Mouse (Mus musculus): ENCODE results near the gene Hdgfl2. TPM values are rescaled to one million over a fixed set of nuclear protein-coding genes. Genes with fewer than 3 reads are reported as not detected.
"Not testable (repeated sequence)": the region's sequence is repeated elsewhere in the genome, so short reads cannot be mapped to it uniquely, and the experiment has no call there.

Gene Hdgfl2
- polyA plus RNA-seq, 1 experiment from 2014 or later: 177 TPM

DNA sequence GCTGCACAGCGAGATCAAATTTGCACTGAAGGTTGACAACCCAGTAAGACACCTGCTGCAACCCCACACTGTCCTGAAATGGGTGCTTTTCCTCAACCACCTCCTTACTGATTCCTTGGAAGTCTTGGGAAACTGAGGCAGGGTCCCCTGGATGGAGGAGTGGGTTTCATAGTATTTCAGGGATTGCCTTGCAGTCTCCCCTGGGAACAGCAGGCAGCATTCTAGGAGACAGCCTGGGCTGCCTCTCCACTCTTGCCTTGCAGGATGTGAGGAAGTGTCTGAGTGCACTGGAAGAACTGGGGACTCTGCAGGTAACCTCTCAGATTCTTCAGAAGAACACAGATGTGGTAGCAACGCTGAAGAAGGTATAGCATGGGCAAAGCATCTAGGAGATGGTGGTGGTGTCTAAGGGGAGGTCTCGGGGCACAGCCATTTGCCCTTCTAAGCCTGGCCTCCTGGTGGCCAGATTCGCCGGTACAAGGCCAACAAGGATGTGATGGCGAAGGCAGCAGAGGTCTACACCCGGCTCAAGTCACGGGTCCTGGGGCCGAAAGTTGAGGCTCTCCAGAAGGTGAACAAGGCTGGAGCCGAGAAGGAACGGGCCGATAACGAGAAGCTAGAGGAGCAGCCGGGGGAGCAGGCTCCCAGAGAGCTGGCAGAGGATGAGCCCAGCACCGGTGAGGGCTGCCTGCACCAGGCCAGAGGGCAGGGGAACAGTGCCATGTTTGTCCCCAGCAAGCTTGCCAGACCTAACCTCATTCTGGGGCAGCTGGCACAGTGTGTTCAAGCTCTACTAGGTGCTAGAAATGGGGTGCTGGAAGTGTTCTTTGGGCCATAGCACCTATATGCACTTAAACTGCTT lies 19.5 kb downstream of the Hdgfl2 start:
- WGBS: 94% methylated on average over 15 of the region's 15 CpGs
- Histone ChIP-seq H3K4me3 (no peak overlapping the region), H3K4me2 (replicated peaks) (no peak overlapping the region), H3K9me3 (replicated peaks) (no peaks in the 10 kb centered on the region), H3K27ac (no peak overlapping the region), H3K4me1 (no peaks in the 10 kb centered on the region), H3K27me3 (no peaks in the 10 kb centered on the region), H3K9ac (no peak overlapping the region), H3K36me3 (peaks cover 93% of the 10 kb centered on the region)
- no peak for ATAC-seq (ENCODE audit: low FRiP score)

DNA sequence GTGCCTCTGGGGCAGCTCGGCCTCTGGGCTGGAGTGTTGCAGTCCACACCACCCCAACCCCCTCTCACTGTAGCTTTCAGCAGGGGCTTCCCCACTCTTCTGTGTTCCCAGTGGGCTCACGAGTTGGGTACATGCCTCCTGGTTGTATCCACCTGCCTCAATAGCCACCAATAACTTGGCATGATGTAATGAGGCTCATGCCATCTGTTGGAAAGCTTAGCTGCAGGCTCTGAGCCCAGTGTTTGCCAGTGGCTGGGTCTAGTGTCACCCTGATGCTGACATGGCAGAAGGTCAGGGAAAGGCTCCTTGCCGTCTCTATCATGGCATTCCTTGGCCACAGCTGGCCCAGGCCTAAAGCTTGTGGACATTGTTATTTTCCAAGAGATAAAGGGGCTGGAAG lies 21.4 kb downstream of the Hdgfl2 start:
- Histone ChIP-seq H3K36me3 (peaks cover 83% of the 10 kb centered on the region), H3K4me3 (no peak overlapping the region), H3K27ac (no peak overlapping the region), H3K9ac (no peak overlapping the region), H3K4me2 (replicated peaks) (no peak overlapping the region), H3K4me1 (no peaks in the 10 kb centered on the region), H3K9me3 (replicated peaks) (no peaks in the 10 kb centered on the region), H3K27me3 (no peaks in the 10 kb centered on the region)
- WGBS: 91% methylated on average over 3 of the region's 3 CpGs
- no peak for ATAC-seq (ENCODE audit: low FRiP score)

DNA sequence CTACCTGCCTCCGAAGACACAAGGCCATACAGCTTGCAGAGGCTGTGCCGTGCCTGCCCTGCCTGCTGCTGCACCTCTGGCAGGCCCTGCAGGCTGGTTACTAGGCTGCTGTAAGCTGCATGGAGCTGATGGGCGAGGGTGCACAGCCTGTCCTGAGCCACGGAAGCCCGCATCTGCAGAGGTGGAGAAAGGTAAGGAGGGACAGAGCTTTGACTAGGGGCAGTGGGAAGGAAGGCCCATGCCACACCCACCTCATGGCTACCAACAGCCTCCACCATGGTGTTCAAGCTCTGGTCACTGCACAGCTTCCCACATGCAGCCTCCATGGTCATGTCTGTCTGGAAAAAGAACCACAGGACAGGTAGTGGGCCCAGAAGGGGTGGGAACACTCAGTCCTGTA lies 22.7 kb downstream of the Hdgfl2 start:
- H3K27me3 ChIP-seq: no peaks in the 10 kb centered on the region
- WGBS: 87% methylated on average over 5 of the region's 5 CpGs
- no peak for ATAC-seq (ENCODE audit: low FRiP score)

DNA sequence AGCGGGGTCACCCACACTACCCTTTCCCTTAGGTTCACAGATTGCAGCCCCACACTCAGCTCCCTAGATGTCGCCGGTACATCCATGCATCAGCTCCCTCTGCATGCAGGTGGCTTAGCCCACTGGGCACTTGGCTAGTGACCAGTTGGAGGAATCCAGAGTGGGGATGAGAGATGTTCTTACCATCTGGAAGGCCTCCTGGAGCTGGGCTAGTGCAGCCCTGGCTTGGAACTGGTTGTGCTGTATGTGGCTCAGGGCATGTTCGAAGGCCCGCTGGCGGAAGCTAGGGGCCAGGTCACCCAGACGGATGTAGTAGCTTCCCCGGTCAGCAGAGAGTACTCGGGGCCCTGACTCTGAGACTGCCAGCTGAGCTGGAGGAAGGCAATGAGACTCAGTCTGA lies 23.5 kb downstream of the Hdgfl2 start:
- peaks cover 62% of the 10 kb centered on the region for H3K36me3 ChIP-seq
- ATAC-seq (ENCODE audit: low FRiP score): no peak
- no peak overlapping the region for H3K9ac ChIP-seq
- H3K27me3 ChIP-seq: no peaks in the 10 kb centered on the region
- WGBS: 93% methylated on average over 9 of the region's 9 CpGs
- no peaks in the 10 kb centered on the region for H3K9me3 ChIP-seq (replicated peaks)
- no peak overlapping the region for H3K27ac ChIP-seq
- H3K4me2 ChIP-seq (replicated peaks): no peak overlapping the region
- no peak overlapping the region for H3K4me3 ChIP-seq
- no peaks in the 10 kb centered on the region for H3K4me1 ChIP-seq

More for the DNA sequence above, 22.7 kb downstream of the Hdgfl2 start:
- no peak overlapping the region for H3K4me2 ChIP-seq (replicated peaks)
- H3K36me3 ChIP-seq: peaks cover 70% of the 10 kb centered on the region
- H3K4me3 ChIP-seq: no peak overlapping the region
- H3K9ac ChIP-seq: no peak overlapping the region
- H3K27ac ChIP-seq: 0 out of 2 replicates have a peak overlapping the region, but pooled peaks have one; percentile 0
- no peaks in the 10 kb centered on the region for H3K4me1 ChIP-seq
- no peaks in the 10 kb centered on the region for H3K9me3 ChIP-seq (replicated peaks)

DNA sequence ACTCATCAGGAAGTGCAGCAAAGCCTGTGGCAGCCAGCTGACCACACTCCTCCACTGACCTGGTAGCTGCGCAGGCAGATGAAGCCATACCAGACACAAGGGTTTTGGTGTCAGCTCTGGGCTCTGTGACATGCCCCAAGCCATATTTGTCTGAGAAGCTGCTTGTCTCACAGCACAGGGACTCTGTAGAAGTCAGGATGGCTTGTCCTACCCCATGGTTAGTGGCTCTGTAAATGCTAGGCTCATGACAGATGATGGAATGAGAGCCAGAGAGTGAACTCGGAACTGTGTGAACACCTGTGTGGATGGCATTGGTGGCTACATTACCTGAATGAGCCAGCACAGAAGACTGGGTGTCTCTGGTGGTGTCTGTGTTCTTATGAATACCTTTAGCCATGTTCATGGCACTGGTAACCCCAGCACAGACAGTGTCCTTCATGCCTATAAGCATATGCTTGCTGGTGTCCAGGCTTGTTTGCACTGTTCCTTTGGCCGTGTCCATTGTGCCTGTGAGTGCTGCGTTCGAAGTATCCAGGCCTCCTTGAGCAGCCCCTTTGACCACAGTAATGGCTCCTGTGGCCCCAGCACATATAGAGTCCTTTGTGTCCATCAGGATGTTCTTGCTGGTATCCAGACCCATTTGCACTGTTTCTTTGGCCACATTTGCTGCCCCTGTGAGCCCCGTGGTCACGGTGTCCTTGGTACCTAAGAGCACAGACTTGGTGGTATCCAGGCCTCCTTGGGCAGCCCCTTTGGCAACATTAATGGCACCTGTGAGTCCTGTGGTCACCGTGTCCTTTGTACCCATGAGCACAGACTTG lies 24.2 kb downstream of the Hdgfl2 start:
- no peak for ATAC-seq (ENCODE audit: low FRiP score)
- Histone ChIP-seq H3K27ac (no peak overlapping the region), H3K4me1 (no peaks in the 10 kb centered on the region), H3K27me3 (no peaks in the 10 kb centered on the region), H3K9me3 (replicated peaks) (no peaks in the 10 kb centered on the region), H3K36me3 (peaks cover 54% of the 10 kb centered on the region), H3K9ac (no peak overlapping the region), H3K4me2 (replicated peaks) (no peak overlapping the region), H3K4me3 (no peak overlapping the region)
- WGBS: 95% methylated on average over 8 of the region's 8 CpGs

DNA sequence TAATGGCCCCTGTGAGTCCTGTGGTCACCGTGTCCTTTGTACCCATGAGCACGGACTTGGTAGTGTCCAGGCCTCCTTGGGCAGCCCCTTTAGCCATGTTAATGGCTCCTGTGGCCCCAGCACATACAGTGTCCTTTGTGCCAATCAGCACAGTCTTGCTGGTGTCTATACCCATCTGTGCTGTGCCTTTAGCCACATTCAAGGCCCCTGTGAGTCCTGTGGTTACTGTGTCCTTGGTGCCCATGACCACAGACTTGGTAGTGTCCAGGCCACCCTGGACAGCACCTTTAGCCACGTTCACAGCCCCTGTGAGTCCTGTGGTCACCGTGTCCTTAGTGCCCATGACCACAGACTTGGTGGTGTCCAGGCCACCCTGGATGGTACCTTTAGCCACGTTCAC lies 25.4 kb downstream of the Hdgfl2 start:
- WGBS: 88% methylated on average over 3 of the region's 5 CpGs

DNA sequence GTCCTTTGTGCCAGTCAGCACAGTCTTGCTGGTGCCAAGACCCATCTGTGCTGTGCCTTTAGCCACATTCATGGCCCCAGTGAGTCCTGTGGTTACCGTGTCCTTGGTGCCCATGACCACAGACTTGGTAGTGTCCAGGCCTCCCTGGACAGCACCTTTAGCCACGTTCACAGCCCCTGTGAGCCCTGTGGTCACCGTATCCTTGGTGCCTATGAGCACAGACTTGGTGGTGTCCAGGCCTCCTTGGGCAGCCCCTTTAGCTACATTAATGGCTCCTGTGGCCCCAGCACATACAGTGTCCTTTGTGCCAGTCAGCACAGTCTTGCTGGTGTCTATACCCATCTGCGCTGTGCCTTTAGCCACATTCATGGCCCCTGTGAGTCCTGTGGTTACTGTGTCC lies 27.0 kb downstream of the Hdgfl2 start:
- not testable (repeated sequence) for H3K4me2 ChIP-seq (replicated peaks); H3K4me3 ChIP-seq; H3K27ac ChIP-seq; ATAC-seq (ENCODE audit: low FRiP score); H3K9ac ChIP-seq; H3K9me3 ChIP-seq (replicated peaks); H3K4me1 ChIP-seq; H3K27me3 ChIP-seq
- peaks cover 27% of the 10 kb centered on the region for H3K36me3 ChIP-seq
- 96% methylated on average over 4 of the region's 4 CpGs for WGBS

More for the DNA sequence above, 25.4 kb downstream of the Hdgfl2 start:
- not testable (repeated sequence) for H3K4me2 ChIP-seq (replicated peaks); H3K27me3 ChIP-seq; H3K9me3 ChIP-seq (replicated peaks); H3K27ac ChIP-seq; H3K9ac ChIP-seq; H3K4me1 ChIP-seq; ATAC-seq (ENCODE audit: low FRiP score); H3K4me3 ChIP-seq
- peaks cover 43% of the 10 kb centered on the region for H3K36me3 ChIP-seq

DNA sequence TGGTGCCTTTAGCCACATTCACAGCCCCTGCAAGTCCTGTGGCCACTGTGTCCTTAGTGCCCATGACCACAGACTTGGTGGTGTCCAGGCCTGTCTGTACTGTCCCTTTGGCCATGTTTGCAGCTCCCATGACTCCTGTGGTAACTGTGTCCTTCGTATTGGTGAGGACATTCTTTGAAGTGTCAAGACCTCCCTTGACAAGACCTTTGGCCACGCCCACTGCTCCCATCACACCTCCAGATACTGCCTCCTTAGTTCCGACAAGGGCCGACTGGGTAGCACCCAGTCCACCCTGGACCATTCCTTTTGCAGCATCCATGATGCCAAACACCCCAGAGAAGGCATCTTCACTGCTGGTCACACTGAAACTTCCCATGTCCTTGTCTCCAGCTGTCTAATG lies 27.5 kb downstream of the Hdgfl2 start:
- no peak overlapping the region for H3K4me2 ChIP-seq (replicated peaks)
- 80% methylated on average over 4 of the region's 4 CpGs for WGBS

DNA sequence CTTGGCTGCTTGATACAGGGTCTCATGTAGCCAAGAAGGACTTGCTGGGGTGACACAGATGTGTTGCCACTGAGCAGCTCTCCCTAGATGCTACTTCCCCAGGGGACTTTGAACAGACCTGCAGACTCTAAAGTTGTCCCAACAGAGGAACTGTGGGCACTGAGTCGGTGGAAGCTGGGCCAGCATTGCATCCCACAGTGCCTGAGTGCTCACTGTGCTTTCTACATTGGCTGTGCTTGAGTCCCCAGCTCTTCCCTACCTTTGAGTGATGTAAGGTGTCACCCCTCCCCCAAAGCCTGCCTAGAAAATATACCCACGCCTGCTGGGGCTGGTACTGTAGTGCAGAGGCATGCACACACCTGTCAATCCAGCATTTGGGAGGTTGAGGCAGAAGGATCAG lies 28.3 kb downstream of the Hdgfl2 start:
- peaks cover 14% of the 10 kb centered on the region for H3K36me3 ChIP-seq
- no peak overlapping the region for H3K9ac ChIP-seq
- H3K4me1 ChIP-seq: peaks cover 2% of the 10 kb centered on the region; the same call in 1 of the 2 replicates
- ATAC-seq (ENCODE audit: low FRiP score): no peak
- no peak overlapping the region for H3K27ac ChIP-seq
- no peaks in the 10 kb centered on the region for H3K27me3 ChIP-seq
- no peak overlapping the region for H3K4me2 ChIP-seq (replicated peaks)
- H3K9me3 ChIP-seq (replicated peaks): no peaks in the 10 kb centered on the region
- no peak overlapping the region for H3K4me3 ChIP-seq
- WGBS: 58% methylated on average over 2 of the region's 2 CpGs

More for the DNA sequence above, 27.5 kb downstream of the Hdgfl2 start:
- H3K9ac ChIP-seq: no peak overlapping the region
- H3K4me3 ChIP-seq: no peak overlapping the region
- no peak for ATAC-seq (ENCODE audit: low FRiP score)
- H3K27ac ChIP-seq: no peak overlapping the region
- H3K27me3 ChIP-seq: no peaks in the 10 kb centered on the region
- H3K4me1 ChIP-seq: no peaks in the 10 kb centered on the region
- peaks cover 21% of the 10 kb centered on the region for H3K36me3 ChIP-seq
- no peaks in the 10 kb centered on the region for H3K9me3 ChIP-seq (replicated peaks)

DNA sequence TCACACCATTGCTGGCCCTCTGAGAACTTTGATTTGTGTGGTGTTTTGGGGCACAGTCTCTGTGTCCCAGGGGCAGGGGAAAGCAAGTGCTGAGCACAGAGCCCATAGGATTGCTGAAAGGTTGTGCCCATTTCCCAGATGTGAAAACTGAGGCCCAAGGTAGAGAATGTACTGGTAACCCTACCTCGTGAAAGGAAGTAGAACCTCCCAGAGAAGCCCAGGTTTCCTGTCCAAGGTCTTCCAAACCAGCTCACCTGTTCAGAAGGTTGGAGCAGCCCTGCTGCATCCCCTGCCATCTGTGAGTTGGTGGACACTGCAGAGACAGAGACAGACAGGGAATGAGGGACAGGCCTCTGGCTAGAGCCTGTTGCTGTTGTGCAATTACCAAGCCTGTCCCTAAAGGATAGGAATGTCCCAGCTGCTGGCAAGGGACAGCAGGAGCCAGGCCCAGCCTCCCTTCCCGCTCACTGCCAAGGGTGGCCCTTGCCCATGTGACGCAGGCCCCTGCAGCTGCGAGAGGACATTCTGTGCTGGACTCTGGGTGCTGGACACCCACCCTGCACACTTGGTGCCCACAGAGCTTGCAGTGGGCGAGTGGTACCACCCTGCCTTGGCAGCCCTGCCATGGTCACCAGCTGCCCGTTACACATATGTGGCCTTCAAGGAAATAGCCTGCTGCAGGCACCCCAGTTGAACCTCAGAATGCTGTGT lies 29.1 kb downstream of the Hdgfl2 start:
- 82% methylated on average over 6 of the region's 6 CpGs for WGBS
- ATAC-seq (ENCODE audit: low FRiP score): no peak; the same call in 1 of the 2 replicates
- Histone ChIP-seq H3K4me3 (no peak overlapping the region), H3K4me2 (replicated peaks) (no peak overlapping the region), H3K27ac (no peak overlapping the region), H3K9ac (no peak overlapping the region), H3K4me1 (peaks cover 5% of the 10 kb centered on the region; the same call in 1 of the 2 replicates), H3K9me3 (replicated peaks) (no peaks in the 10 kb centered on the region), H3K27me3 (no peaks in the 10 kb centered on the region), H3K36me3 (peaks cover 6% of the 10 kb centered on the region)

DNA sequence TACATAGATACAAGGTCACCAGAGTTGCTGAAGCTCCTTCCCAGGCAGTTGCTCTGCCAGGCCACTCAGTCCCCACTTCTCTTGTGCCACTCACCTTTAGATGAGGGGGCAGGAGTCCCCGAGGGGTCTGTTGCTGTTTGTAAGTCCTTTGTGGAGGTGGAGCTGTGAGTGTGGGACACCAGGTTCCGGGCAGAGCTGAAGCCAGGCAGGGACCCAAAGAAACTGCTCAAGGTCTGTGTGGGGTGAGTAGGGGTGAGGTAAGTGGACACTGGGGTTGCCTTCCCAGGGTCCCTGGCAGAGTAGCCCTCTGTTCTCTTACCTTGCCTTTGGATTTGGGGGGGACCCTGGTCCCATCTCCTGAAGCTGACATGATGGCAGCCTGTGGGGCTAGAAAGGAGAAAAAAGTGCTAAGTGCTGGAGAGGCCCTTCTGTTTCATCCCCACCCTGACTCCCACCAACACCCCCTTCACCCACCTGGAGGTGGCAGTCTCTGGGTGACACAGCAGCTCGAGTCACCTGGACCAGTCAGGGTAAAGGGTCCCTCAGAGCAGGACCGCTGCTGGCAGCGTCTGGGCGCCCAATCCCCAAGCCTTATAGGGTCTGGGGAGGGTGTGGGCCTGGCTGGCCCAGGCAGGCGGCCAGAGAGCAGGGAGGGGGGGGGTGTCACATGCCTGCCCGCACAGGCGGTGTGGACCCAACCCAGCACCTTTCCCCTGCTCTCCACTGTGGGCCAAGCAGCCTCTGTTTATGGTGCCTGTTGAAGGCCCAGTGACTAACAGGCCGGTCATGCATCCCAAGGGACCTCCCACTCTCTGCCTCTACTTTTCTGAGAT lies 30.0 kb downstream of the Hdgfl2 start, which contains the start of gene Plin4:
Plin4 (minus strand) TSS at position 585 of the 833 bp plus-strand sequence.
- H3K4me1 ChIP-seq: peaks cover 5% of the 10 kb centered on the region; the same call in 1 of the 2 replicates
- H3K27ac ChIP-seq: no peak within 1 kb of the TSS
- H3K36me3 ChIP-seq: no peaks in the 10 kb centered on the region
- no peaks in the 10 kb centered on the region for H3K27me3 ChIP-seq
- no peak within 1 kb of the TSS for H3K4me3 ChIP-seq
- WGBS: 61% methylated on average over 10 of the region's 10 CpGs
- H3K9me3 ChIP-seq (replicated peaks): no peaks in the 10 kb centered on the region
- no peak for ATAC-seq (ENCODE audit: low FRiP score)
- no peak within 1 kb of the TSS for H3K9ac ChIP-seq
- H3K4me2 ChIP-seq (replicated peaks): no peak within 1 kb of the TSS

Data from hindbrain, embryonic 12.5 days (tissue).